Mouse (Mus musculus) adrenal gland, postnatal 25 days (tissue): ENCODE measurements around the gene Ppp2r3d. TPM values are rescaled to one million over a fixed set of nuclear protein-coding genes. Genes with fewer than 3 reads are reported as not detected.

Experiments
- DNase-seq: peaks from one replicate; pipeline ENCODE4 v3.0.0; 2021; ENCODE audit warnings: mixed read lengths
- total RNA-seq: library from RNA; stranded (reverse); gene quantifications from 2 replicates; pipeline ENCODE4 v1.2.3, GENCODE M21; 2021

Ppp2r3d gene
- total RNA-seq, 1 experiment from 2014 or later: 138 TPM

DNA sequence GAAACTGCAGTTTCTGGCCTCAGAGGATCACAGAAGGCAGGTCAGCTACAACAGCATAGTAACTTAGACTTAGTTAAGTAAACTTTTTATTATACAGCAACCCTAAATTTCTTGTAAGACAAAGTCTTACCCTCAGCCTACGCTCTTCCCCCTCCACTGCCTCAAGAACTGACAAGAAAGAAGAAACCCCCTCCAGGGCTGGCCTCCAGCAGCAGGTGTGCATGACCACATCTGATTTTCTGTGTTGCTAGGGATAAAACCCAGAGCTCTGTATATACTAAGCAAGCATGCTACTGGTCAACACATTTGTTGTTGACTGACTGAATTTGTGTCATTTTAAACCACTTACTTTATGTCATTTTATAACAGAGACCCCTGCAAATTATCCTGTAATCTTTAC lies 65.1 kb downstream of the Ppp2r3d start:
- no peak for DNase-seq

GRCm38 (mm10) chr9:124408564-124408963 lies 68.1 kb downstream of the Ppp2r3d start:
- no peak for DNase-seq

Other genes with a start within 250 kb of the Ppp2r3d start
- gene 2010315B03Rik, start 164.2 kb downstream of the Ppp2r3d start, total RNA-seq: 22.8 and 26.5 TPM in 2 replicates
- gene Gm21836, start 16.9 kb upstream of the Ppp2r3d start, total RNA-seq: not detected in 2 replicates